Mouse (Mus musculus) heart, embryonic 10.5 days (tissue): ENCODE measurements around the gene Hist1h2ae. TPM values are rescaled to one million over a fixed set of nuclear protein-coding genes. Genes with fewer than 3 reads are reported as not detected.
"Not testable (repeated sequence)": the region's sequence is repeated elsewhere in the genome, so short reads cannot be mapped to it uniquely, and the experiment has no call there.

Experiments
- DNase-seq: peaks from one replicate; pipeline ENCODE4 v3.0.0-alpha.2; 2017; ENCODE audit warnings: low spot score
- H3K27ac ChIP-seq: fragments of 300-500 bp; sonication (generic); 2 replicates; pipeline ENCODE4 v1.5.1; 2016; ENCODE audit warnings: mild to moderate bottlenecking
- H3K27me3 ChIP-seq: fragments of 300-500 bp; sonication (generic); 2 replicates; pipeline ENCODE4 v1.6.1; 2016; ENCODE audit warnings: mild to moderate bottlenecking; ENCODE audit not compliant: poor library complexity, insufficient read depth, severe bottlenecking
- H3K36me3 ChIP-seq: fragments of 300-500 bp; sonication (generic); 2 replicates; pipeline ENCODE4 v1.6.1; 2016; ENCODE audit warnings: mild to moderate bottlenecking, moderate library complexity
- H3K4me1 ChIP-seq: fragments of 300-500 bp; sonication (generic); 2 replicates; pipeline ENCODE4 v1.6.1; 2016; ENCODE audit warnings: mild to moderate bottlenecking
- H3K4me3 ChIP-seq: fragments of 300-500 bp; sonication (generic); 2 replicates; pipeline ENCODE4 v1.5.1; 2016; ENCODE audit warnings: mild to moderate bottlenecking, moderate library complexity
- H3K9me3 ChIP-seq: fragments of 300-500 bp; sonication (generic); 2 replicates; pipeline ENCODE4 v1.6.1; 2016; ENCODE audit warnings: mild to moderate bottlenecking, moderate library complexity
- WGBS: fragments of 180-500 bp; shearing (Covaris S2); methylation state at CpG from one replicate; pipeline ENCODE4 v1.1.7; 2016; 5-methylcytosine and 5-hydroxymethylcytosine counted together
- polyA plus RNA-seq: library from polyadenylated mRNA; unstranded; fragments of >200 nt; fragmentation: Nextera tagmentation; extraction: Ambion mirVana; gene quantifications from 2 replicates; pipeline ENCODE4 v1.2.1, GENCODE M21; 2016

Gene Hist1h2ae
- polyA plus RNA-seq, 1 experiment from 2014 or later = 49.4 TPM

DNA sequence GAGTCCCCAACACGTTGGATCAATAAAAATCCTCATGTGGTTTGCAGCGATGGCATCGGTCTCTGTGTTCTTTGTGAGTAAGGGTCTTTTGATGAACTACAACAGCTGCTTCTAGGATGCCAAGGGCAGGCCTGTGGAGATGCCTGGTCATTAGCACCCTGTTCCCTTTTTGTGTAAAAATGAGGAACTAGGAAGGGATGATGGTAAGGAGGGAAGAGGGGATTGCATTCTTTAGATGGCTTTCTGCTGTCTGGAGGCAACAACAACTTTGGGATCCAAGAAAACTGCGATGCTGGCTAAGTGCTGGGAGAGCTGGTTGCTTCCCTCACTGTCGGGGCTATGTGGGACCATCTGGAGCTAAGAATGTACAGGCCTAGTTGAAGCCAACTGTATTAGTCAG lies 32.8 kb downstream of the Hist1h2ae start:
- H3K9me3 ChIP-seq = no peaks in the 10 kb centered on the region
- H3K27me3 ChIP-seq = no peaks in the 10 kb centered on the region
- no peak for DNase-seq
- no peak overlapping the region for H3K27ac ChIP-seq
- H3K4me1 ChIP-seq = peaks cover 20% of the 10 kb centered on the region; the same call in 1 of the 2 replicates
- WGBS = 86% methylated on average over 5 of the region's 5 CpGs
- no peak overlapping the region for H3K4me3 ChIP-seq
- no peaks in the 10 kb centered on the region for H3K36me3 ChIP-seq

DNA sequence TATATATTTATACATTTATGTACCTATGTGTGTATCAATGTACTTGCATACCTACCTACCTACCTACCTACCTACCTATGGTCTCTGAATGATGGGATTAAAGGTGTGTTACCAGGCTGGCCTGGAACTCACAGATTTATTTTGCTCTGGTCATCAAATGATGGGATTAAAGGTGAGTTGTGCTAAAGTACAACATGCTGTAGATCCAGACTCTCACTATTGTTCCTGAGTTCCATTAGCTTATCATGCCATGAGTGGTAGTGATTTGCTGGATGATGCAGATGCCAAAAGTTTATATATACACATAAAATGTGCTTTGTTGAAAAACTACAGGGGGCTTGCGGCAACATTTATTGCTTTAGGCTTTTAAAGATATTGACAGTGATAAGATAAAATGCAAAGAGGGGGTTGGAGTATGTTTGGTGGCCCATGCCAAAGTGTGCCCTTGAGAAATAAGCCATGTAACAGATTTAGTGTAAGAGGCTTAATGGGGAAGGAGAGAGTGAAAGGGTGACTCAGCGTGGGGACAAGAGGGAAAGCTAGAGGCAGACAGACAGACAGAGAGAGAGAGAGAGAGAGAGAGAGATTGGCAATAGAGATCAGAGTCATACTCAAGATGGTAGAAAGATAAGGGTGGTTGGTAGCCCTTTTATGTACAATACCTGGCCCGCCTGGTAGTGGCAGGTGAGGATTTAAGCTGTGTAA lies 33.9 kb downstream of the Hist1h2ae start:
- 81% methylated on average over 3 of the region's 3 CpGs for WGBS
- H3K27ac ChIP-seq = no peak overlapping the region
- peak overlapping the region; percentile 67 for H3K4me3 ChIP-seq

DNA sequence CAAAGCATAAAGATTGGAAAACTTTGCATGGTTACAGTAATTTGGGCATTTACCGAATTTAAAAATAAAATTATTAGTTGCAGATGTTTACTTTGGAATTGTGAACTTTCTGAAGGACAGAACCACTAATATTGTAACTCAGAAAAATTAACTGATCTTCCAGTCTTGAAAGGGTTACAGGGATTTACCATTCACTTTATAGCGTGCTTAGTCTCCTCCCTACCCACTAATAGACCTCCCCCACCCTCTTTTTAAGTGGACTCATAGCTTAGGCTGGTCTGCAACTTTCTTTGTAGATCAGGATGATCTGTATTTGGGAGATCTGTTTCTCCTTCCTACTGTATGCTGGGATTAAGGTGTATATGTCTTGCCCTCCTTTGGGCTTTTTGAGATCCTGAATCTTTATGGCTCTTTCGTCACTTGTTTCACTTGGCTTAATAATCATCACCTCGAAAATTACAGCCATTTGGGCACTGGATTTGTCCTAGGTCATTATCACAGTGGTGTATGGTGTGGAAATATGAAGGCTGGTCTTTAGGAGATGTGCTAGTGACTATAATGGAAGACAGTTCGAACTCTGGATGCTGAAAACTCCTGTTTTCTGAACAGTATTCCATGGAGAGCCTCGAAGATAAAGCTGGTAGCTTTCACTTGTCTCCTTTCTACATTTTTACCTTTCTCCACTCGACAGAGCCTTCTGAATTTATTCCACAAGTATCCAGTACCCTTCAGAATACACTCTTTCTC lies 34.8 kb downstream of the Hist1h2ae start:
- Histone ChIP-seq H3K27ac (peak overlapping the region; percentile 95), H3K4me3 (peak overlapping the region; percentile 67), H3K27me3 (no peaks in the 10 kb centered on the region), H3K36me3 (no peaks in the 10 kb centered on the region), H3K4me1 (peaks cover 29% of the 10 kb centered on the region), H3K9me3 (no peaks in the 10 kb centered on the region)
- 28% methylated on average over 7 of the region's 7 CpGs for WGBS
- DNase-seq = no peak

More for the DNA sequence above, 33.9 kb downstream of the Hist1h2ae start:
- Histone ChIP-seq H3K27me3 (no peaks in the 10 kb centered on the region), H3K4me1 (peaks cover 27% of the 10 kb centered on the region), H3K9me3 (no peaks in the 10 kb centered on the region), H3K36me3 (no peaks in the 10 kb centered on the region)
- no peak for DNase-seq

DNA sequence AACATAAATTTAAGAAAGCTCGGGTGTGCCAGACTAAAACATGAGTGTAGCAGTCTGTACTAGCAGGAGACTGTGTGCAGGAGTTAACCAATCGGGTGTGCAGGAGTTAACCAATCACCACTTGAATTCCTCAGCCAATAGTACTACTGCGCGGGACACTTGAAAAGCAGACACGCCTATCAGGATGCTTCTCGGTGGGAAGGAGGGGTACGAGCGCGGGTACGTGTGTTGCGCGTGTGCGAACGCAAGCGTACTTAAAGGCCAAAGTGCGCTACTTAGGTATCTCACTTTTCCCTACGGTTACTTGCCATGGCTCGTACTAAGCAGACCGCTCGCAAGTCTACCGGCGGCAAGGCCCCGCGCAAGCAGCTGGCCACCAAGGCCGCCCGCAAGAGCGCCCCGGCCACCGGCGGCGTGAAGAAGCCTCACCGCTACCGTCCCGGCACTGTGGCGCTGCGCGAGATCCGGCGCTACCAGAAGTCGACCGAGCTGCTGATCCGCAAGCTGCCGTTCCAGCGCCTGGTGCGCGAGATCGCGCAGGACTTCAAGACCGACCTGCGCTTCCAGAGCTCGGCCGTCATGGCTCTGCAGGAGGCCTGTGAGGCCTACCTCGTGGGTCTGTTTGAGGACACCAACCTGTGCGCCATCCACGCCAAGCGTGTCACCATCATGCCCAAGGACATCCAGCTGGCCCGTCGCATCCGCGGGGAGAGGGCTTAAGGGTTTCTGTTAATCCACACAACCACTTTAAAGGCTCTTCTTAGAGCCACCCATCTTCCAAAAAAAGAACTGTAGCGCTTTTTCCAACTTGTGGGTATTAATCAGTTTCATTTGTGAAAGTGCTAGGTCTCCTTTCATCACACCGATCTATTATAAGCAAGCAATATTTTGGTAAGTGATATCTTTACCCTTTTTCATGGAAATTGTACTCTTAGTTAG lies 35.6 kb downstream of the Hist1h2ae start, which contains the start of gene Hist1h3g:
Gene Hist1h3g, plus strand, starts transcription at position 286 of the 939 bp plus-strand sequence.
- under 1% methylated on average over 53 of the region's 62 CpGs for WGBS
- H3K4me1 ChIP-seq = peaks cover 29% of the 10 kb centered on the region
- H3K4me3 ChIP-seq = peak within 1 kb of the TSS; percentile 67
- DNase-seq = peak; percentile 98
- H3K9me3 ChIP-seq, H3K36me3 ChIP-seq, H3K27me3 ChIP-seq: not testable (repeated sequence)
- peak within 1 kb of the TSS; percentile 95 for H3K27ac ChIP-seq

DNA sequence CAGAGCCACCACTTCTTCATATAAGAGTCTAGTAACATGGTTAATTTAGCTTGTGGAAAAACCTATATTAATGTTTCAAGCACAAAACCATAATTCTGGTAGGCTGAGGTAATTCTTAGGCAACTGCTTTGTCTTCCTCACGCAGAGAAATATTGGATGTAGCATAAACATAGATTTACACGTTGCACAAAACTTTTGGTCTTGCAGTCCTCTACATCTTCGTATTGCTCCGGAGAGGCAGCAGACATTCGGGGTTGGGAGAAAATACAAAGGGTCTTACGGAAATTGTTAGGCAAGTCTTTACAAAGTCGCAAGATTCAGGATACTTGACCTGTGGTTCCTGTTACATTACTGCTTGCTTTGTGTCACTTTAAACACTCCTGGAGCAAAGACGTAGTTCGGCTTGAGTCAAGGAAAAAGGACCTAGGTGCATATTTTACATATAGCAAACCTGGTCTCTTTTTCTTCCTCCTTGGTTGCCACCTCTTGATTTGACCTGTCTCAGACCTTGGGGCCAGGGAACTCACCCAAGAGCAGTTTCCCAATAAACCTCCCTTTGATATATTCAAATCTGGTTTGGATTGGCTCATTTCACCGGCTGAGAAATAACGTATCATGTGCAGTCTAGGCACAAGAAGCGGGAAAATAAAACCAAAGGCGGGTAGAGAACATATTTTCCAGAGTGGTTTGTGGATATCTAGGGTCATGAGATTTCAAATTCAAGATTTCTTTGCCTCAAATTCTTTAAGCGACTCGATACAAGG lies 36.5 kb downstream of the Hist1h2ae start:
- peak overlapping the region; percentile 67 for H3K4me3 ChIP-seq
- no peaks in the 10 kb centered on the region for H3K27me3 ChIP-seq
- H3K36me3 ChIP-seq = no peaks in the 10 kb centered on the region
- H3K27ac ChIP-seq = peak overlapping the region; percentile 95
- H3K9me3 ChIP-seq = no peaks in the 10 kb centered on the region
- DNase-seq = no peak
- H3K4me1 ChIP-seq = peaks cover 29% of the 10 kb centered on the region
- 3% methylated on average over 15 of the region's 15 CpGs for WGBS

DNA sequence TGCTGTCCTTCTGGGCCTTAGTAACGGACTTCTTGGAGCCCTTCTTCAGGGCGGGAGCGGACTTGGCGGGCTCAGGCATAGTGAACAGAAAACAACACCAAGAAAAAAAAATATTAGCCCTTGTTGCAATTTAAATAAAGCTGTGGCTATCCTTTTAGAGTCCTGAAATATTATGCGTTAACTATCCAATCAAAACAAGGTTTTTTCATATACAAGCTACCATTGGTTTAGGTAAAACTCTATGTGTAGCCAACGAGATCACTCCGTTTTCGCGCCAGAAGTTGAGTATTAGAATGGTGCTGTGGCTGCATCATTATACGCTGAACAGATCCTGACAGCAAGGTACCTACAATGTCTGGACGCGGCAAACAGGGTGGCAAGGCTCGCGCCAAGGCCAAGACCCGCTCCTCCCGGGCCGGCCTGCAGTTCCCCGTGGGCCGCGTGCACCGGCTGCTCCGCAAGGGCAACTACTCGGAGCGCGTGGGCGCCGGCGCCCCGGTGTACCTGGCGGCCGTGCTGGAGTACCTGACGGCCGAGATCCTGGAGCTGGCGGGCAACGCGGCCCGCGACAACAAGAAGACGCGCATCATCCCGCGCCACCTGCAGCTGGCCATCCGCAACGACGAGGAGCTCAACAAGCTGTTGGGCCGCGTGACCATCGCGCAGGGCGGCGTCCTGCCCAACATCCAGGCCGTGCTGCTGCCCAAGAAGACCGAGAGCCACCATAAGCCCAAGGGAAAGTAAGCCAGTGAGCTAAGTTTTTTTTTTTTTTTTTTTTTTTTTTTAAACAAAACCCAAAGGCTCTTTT lies 37.3 kb downstream of the Hist1h2ae start, which contains the start of gene Hist1h2af:
Gene Hist1h2af, plus strand, starts transcription at position 347 of the 808 bp plus-strand sequence.
- peak within 1 kb of the TSS; percentile 67 for H3K4me3 ChIP-seq
- H3K27ac ChIP-seq = peak within 1 kb of the TSS; percentile 95
- not testable (repeated sequence) for H3K36me3 ChIP-seq, H3K27me3 ChIP-seq, H3K9me3 ChIP-seq
- WGBS = 1% methylated on average over 26 of the region's 53 CpGs
- H3K4me1 ChIP-seq = peaks cover 32% of the 10 kb centered on the region
- DNase-seq = peak; percentile 94

DNA sequence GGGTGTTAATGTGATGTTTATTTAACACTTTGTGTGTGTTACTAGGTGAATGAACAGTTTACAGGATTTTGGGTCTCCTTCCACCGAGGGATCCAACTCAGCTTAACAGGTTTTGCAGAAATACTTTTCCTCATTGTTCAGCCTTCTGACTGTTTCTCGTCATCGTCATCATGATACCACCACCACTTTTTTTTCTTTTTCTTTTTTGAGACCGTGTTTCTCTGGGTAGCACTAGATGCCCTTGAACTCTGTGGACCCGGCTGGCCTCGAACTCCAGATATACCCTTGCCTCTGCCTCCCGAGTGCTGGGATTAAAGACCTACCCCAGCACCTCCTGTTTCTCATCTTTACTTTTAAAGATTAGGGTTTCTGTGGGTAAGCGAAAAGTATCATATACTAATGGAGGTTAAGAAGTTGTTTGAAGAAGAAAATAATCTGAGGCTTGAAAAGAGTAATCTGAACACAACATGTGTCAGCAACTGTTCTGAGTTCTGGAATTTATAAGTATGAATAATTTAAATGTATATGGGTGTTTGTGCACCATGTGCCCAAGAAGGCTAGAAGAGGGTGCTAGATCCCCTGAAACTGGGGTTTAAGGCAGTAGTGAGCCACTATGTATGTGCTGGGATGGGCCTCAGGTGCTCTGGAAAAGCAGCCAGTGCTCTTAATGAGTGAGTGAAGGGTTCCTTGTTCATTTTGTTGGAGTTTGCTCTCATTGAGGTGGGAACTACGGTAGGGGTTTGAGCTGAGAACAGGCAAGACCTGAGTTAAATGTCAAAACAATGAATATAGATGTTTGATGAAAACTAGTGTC lies 38.6 kb downstream of the Hist1h2ae start:
- DNase-seq = no peak
- 27% methylated on average over 9 of the region's 9 CpGs for WGBS

DNA sequence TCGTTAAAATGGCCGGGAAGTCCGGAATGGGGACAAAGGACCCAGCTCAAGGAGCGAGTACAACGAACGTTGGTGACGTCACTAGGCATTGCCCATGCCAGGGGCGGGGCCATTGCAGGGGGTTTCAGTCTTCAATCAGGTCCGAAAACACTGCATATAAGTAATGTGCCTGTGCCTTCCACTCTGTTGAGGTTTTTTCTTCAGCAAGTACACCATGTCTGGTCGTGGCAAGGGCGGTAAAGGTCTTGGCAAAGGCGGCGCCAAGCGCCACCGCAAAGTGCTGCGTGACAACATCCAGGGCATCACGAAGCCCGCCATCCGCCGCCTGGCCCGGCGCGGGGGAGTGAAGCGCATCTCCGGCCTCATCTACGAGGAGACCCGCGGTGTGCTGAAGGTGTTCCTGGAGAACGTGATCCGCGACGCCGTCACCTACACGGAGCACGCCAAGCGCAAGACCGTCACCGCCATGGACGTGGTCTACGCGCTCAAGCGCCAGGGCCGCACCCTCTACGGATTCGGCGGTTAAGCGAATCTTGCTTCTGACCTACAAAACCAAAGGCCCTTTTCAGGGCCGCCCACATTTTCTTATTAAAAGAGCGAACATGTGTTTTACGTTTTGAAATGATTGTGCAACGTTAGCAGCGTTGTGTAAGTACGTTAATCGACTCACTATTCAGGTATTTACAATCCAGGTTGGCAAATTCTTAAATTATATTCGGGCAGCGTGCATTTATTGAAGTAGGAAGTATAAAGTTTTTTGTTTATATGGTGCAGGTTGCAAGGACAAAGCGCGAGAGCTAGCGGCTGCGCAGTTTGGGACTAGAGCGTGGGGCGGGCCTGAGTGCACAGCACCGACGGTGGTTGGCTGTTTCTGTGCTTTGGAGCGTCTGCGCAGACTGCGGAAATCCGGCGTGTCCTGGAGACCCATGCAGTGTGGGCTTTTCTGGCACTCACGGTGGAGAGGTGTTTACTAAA lies 39.8 kb downstream of the Hist1h2ae start, which contains the start of gene Hist1h4h:
Gene Hist1h4h, plus strand, starts transcription at position 150 of the 975 bp plus-strand sequence.
- no peaks in the 10 kb centered on the region for H3K27me3 ChIP-seq
- no peaks in the 10 kb centered on the region for H3K36me3 ChIP-seq
- H3K9me3 ChIP-seq = no peaks in the 10 kb centered on the region
- under 1% methylated on average over 63 of the region's 70 CpGs for WGBS
- H3K4me1 ChIP-seq = peaks cover 21% of the 10 kb centered on the region
- peak within 1 kb of the TSS; percentile 95 for H3K27ac ChIP-seq
- peak within 1 kb of the TSS; percentile 67 for H3K4me3 ChIP-seq
- peak; percentile 98 for DNase-seq

More for the DNA sequence above, 38.6 kb downstream of the Hist1h2ae start:
- peak overlapping the region; percentile 95 for H3K27ac ChIP-seq
- H3K9me3 ChIP-seq = no peaks in the 10 kb centered on the region
- H3K4me1 ChIP-seq = peaks cover 32% of the 10 kb centered on the region
- no peaks in the 10 kb centered on the region for H3K27me3 ChIP-seq
- H3K36me3 ChIP-seq = no peaks in the 10 kb centered on the region
- peak overlapping the region; percentile 67 for H3K4me3 ChIP-seq

DNA sequence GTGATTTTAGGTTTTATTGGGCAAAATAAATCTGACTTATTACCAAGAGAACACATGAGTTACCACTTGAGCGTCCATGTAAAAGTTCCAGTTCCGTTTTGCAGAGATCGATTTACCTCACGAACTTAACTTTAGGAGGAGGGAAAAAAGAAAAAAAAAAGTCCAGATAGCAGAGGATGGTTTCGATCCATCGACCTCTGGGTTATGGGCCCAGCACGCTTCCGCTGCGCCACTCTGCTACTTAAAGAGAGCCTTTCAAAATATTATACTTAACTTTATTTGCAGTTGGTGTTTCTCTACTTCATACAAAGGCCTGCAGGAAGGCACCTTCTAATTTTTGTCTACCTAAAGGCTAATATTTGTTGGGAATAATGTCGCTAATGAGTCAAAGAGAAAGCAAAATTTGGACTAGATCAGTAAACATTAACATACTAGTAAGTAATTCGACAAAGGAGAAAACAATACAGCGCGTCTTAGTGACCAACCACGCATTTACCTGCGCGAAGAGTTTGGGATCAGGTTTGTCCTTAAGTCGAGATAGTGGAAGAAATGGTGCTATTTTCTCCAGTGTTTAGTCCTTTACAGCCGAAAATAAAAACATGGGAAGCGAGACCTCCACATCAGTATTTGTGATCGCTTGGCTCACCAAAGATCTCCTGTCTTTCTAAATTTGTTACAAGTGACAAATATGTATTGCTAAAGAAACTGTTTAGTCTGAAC lies 40.7 kb downstream of the Hist1h2ae start:
- WGBS = under 1% methylated on average over 20 of the region's 20 CpGs
- H3K36me3 ChIP-seq = no peaks in the 10 kb centered on the region
- H3K27ac ChIP-seq = peak overlapping the region; percentile 95
- H3K27me3 ChIP-seq = no peaks in the 10 kb centered on the region
- peaks cover 20% of the 10 kb centered on the region for H3K4me1 ChIP-seq
- peak overlapping the region; percentile 67 for H3K4me3 ChIP-seq
- H3K9me3 ChIP-seq = no peaks in the 10 kb centered on the region
- no peak for DNase-seq
